Mouse (Mus musculus): ENCODE results near the gene Arf1.
A peak's percentile ranks its signal among the peaks of the same experiment; 100 is the strongest.

Gene Arf1

GRCm38 (mm10) chr11:59228122-59228953, at the start of gene Arf1:
Gene Arf1 (minus strand): TSS chr11:59228270.
- DNase-seq (ENCODE audit: low spot score), result peak; percentile 97

GRCm38 (mm10) chr11:59276877-59277276, 48.8 kb upstream of the Arf1 start:
- no peak for DNase-seq (ENCODE audit: low spot score)

- DNase-seq (ENCODE audit: low spot score), result no peak
Measured at GRCm38 (mm10) chr11:59274184-59274583, 46.1 kb upstream of the Arf1 start.

GRCm38 (mm10) chr11:59266727-59267126, 38.7 kb upstream of the Arf1 start:
- DNase-seq (ENCODE audit: low spot score), result no peak

GRCm38 (mm10) chr11:59265154-59265813, 37.2 kb upstream of the Arf1 start:
- DNase-seq (ENCODE audit: low spot score), result no peak

- DNase-seq (ENCODE audit: low spot score), result no peak
Measured at GRCm38 (mm10) chr11:59264593-59264992, 36.5 kb upstream of the Arf1 start.

GRCm38 (mm10) chr11:59263870-59264563, 35.9 kb upstream of the Arf1 start:
- peak; percentile 31 for DNase-seq (ENCODE audit: low spot score)

- DNase-seq (ENCODE audit: low spot score), result no peak
Measured at GRCm38 (mm10) chr11:59262308-59262707, 34.2 kb upstream of the Arf1 start.

- DNase-seq (ENCODE audit: low spot score), result no peak
Measured at GRCm38 (mm10) chr11:59260706-59261493, 32.8 kb upstream of the Arf1 start.

GRCm38 (mm10) chr11:59259647-59260046, 31.6 kb upstream of the Arf1 start:
- no peak for DNase-seq (ENCODE audit: low spot score)

GRCm38 (mm10) chr11:59248101-59248500, 20.0 kb upstream of the Arf1 start:
- no peak for DNase-seq (ENCODE audit: low spot score)

- no peak for DNase-seq (ENCODE audit: low spot score)
Measured at GRCm38 (mm10) chr11:59243856-59244255, 15.8 kb upstream of the Arf1 start.

- DNase-seq (ENCODE audit: low spot score), result no peak
Measured at GRCm38 (mm10) chr11:59241841-59242240, 13.8 kb upstream of the Arf1 start.

GRCm38 (mm10) chr11:59239796-59240195, 11.7 kb upstream of the Arf1 start:
- no peak for DNase-seq (ENCODE audit: low spot score)

GRCm38 (mm10) chr11:59239428-59239785, 11.3 kb upstream of the Arf1 start:
- DNase-seq (ENCODE audit: low spot score), result no peak

GRCm38 (mm10) chr11:59238525-59239427, 10.7 kb upstream of the Arf1 start:
- DNase-seq (ENCODE audit: low spot score), result no peak

GRCm38 (mm10) chr11:59232797-59233196, 4.7 kb upstream of the Arf1 start:
- DNase-seq (ENCODE audit: low spot score), result no peak

- no peak for DNase-seq (ENCODE audit: low spot score)
Measured at GRCm38 (mm10) chr11:59230144-59230760, 2.2 kb upstream of the Arf1 start.

GRCm38 (mm10) chr11:59227604-59228121, 407 bp downstream of the Arf1 start:
- no peak for DNase-seq (ENCODE audit: low spot score)

All from testis, postnatal 14 days (tissue).